Mouse (Mus musculus): Measurements from ENCODE around the gene Zfp609.

DNA sequence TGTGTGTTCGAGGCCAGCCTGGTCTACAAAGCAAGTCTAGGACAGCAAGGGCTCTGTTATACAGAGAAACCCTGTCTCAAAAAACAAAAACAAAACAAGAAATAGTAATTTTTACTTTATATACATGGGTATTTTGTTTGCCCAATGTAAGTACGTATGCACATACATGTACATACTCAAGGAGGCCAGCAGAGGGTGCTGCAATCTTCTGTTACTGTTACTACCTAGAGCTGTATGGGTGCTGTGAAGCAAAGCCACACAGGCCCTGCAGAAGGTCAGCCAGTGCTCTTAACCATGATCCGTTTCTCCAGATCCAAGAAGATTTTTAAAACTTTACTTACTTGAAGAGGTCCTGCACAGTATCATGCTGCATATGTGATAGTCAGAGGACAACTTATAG lies 74.7 kb downstream of the Zfp609 start:
- TF ChIP-seq CTCF (IDR thresholded peaks at IDR 0.05) (peak; percentile 63), POLR2A (IDR thresholded peaks at IDR 0.05; ENCODE audit: insufficient read depth, low read depth, low read length) (no peak)

Measured in heart, adult 2 months (tissue).